Mouse (Mus musculus): Measurements from ENCODE around the gene Gm49425. TPM values are rescaled to one million over a fixed set of nuclear protein-coding genes. Genes with fewer than 3 reads are reported as not detected.

Gm49425 gene
- polyA plus RNA-seq, 1 experiment from 2014 or later: not detected

- Histone ChIP-seq H3K27ac (replicated peaks) (no peak within 1 kb of the TSS), H3K36me3 (no peaks in the 10 kb centered on the region), H3K9ac (replicated peaks) (no peak within 1 kb of the TSS), H3K9me3 (no peaks in the 10 kb centered on the region), H3K27me3 (no peaks in the 10 kb centered on the region), H3K4me1 (no peaks in the 10 kb centered on the region), H3K4me3 (no peak within 1 kb of the TSS), H3K4me2 (replicated peaks) (no peak within 1 kb of the TSS)
- 87% methylated on average over 7 of the region's 7 CpGs for WGBS
- ATAC-seq (ENCODE audit: low FRiP score, low read depth): no peak
Measured at GRCm38 (mm10) chr15:101532720-101533119, 15.7 kb upstream of the Gm49425 start, which contains the start of gene Krt84. TSS of gene Krt84 (minus strand) at chr15:101532820.

- H3K36me3 ChIP-seq: no peaks in the 10 kb centered on the region
- WGBS: 85% methylated on average over 4 of the region's 4 CpGs
- no peaks in the 10 kb centered on the region for H3K9me3 ChIP-seq
- no peaks in the 10 kb centered on the region for H3K27me3 ChIP-seq
- no peak overlapping the region for H3K9ac ChIP-seq (replicated peaks)
- no peak overlapping the region for H3K4me3 ChIP-seq
- H3K4me1 ChIP-seq: no peaks in the 10 kb centered on the region
- ATAC-seq (ENCODE audit: low FRiP score, low read depth): no peak
- H3K27ac ChIP-seq (replicated peaks): no peak overlapping the region
- H3K4me2 ChIP-seq (replicated peaks): no peak overlapping the region
Measured at GRCm38 (mm10) chr15:101522556-101523232, 5.6 kb upstream of the Gm49425 start.

- Histone ChIP-seq H3K36me3 (no peaks in the 10 kb centered on the region), H3K27me3 (no peaks in the 10 kb centered on the region), H3K9ac (replicated peaks) (no peak overlapping the region), H3K27ac (replicated peaks) (no peak overlapping the region), H3K4me3 (no peak overlapping the region), H3K4me1 (no peaks in the 10 kb centered on the region), H3K4me2 (replicated peaks) (no peak overlapping the region), H3K9me3 (no peaks in the 10 kb centered on the region)
- WGBS: 14% methylated on average over 2 of the region's 2 CpGs
- ATAC-seq (ENCODE audit: low FRiP score, low read depth): no peak
Measured at GRCm38 (mm10) chr15:101519792-101520191, 2.7 kb upstream of the Gm49425 start.

GRCm38 (mm10) chr15:101508247-101508646 is 8.8 kb downstream of the Gm49425 start:
- H3K9ac ChIP-seq (replicated peaks): no peak overlapping the region
- H3K4me2 ChIP-seq (replicated peaks): no peak overlapping the region
- 86% methylated on average over 9 of the region's 9 CpGs for WGBS
- H3K9me3 ChIP-seq: no peaks in the 10 kb centered on the region
- no peaks in the 10 kb centered on the region for H3K4me1 ChIP-seq
- no peaks in the 10 kb centered on the region for H3K27me3 ChIP-seq
- H3K27ac ChIP-seq (replicated peaks): no peak overlapping the region
- ATAC-seq (ENCODE audit: low FRiP score, low read depth): no peak
- no peaks in the 10 kb centered on the region for H3K36me3 ChIP-seq
- H3K4me3 ChIP-seq: no peak overlapping the region

DNA sequence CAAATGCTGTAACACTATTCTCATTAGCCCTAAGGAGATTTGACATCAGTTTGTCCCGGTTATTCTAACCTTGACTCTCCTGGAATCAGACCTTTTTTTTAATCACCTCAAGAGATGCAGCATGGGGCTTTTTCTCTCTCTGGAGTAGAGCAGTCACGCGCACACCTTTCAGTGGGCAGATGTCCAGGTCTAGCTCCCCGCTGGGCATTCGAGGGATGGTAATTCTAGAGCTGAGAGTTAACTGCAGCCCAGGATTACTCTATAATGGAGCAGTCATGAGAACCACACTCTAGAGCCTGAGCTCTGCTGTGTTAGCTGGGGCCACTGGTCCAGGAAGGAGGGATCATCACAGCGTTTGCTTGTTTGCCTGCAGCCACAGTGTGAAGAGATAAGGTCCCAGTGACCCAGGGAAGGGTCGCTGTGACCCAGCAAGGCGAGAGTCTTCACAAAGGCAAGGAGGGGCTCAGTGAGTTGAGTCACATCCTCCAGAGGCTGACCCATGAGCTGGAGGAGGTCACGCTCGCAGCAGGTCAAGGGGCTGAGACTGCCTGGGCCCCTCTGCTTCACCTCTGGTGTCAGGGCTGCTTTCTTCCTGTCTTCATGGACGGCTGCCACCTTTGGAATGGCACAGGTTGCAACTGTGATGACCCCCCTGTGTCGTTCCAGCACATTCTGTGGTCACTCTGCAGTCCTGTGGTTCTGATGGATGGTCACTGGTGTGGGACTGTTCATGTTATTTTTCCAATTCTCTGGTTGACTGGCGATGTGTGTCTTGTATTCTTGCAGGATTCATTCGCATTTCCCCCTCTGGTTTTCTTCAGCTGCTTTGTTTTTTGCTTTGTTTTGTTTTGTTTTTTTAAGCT is 9.9 kb downstream of the Gm49425 start:
- Histone ChIP-seq H3K36me3 (no peaks in the 10 kb centered on the region), H3K27me3 (no peaks in the 10 kb centered on the region), H3K4me3 (no peak overlapping the region), H3K27ac (replicated peaks) (no peak overlapping the region), H3K9me3 (no peaks in the 10 kb centered on the region), H3K4me1 (no peaks in the 10 kb centered on the region), H3K4me2 (replicated peaks) (no peak overlapping the region), H3K9ac (replicated peaks) (no peak overlapping the region)
- ATAC-seq (ENCODE audit: low FRiP score, low read depth): no peak
- WGBS: 61% methylated on average over 14 of the region's 14 CpGs

- Histone ChIP-seq H3K27me3 (no peaks in the 10 kb centered on the region), H3K9ac (replicated peaks) (no peak overlapping the region), H3K9me3 (no peaks in the 10 kb centered on the region), H3K36me3 (no peaks in the 10 kb centered on the region), H3K4me1 (no peaks in the 10 kb centered on the region), H3K27ac (replicated peaks) (no peak overlapping the region), H3K4me2 (replicated peaks) (no peak overlapping the region), H3K4me3 (no peak overlapping the region)
- no peak for ATAC-seq (ENCODE audit: low FRiP score, low read depth)
- 76% methylated on average over 2 of the region's 2 CpGs for WGBS
Measured at GRCm38 (mm10) chr15:101497181-101497580, 19.9 kb downstream of the Gm49425 start.

GRCm38 (mm10) chr15:101495266-101495665 is 21.8 kb downstream of the Gm49425 start:
- H3K9ac ChIP-seq (replicated peaks): no peak overlapping the region
- no peak overlapping the region for H3K4me3 ChIP-seq
- H3K27me3 ChIP-seq: no peaks in the 10 kb centered on the region
- no peaks in the 10 kb centered on the region for H3K9me3 ChIP-seq
- no peaks in the 10 kb centered on the region for H3K4me1 ChIP-seq
- no peak for ATAC-seq (ENCODE audit: low FRiP score, low read depth)
- 91% methylated on average over 8 of the region's 8 CpGs for WGBS
- no peak overlapping the region for H3K27ac ChIP-seq (replicated peaks)
- H3K4me2 ChIP-seq (replicated peaks): no peak overlapping the region
- no peaks in the 10 kb centered on the region for H3K36me3 ChIP-seq

GRCm38 (mm10) chr15:101494203-101494602 is 22.9 kb downstream of the Gm49425 start:
- 56% methylated on average over 1 of the region's 1 CpGs for WGBS
- Histone ChIP-seq H3K4me3 (no peak overlapping the region), H3K27me3 (no peaks in the 10 kb centered on the region), H3K9me3 (no peaks in the 10 kb centered on the region), H3K4me2 (replicated peaks) (no peak overlapping the region), H3K9ac (replicated peaks) (no peak overlapping the region), H3K27ac (replicated peaks) (no peak overlapping the region), H3K4me1 (no peaks in the 10 kb centered on the region), H3K36me3 (no peaks in the 10 kb centered on the region)
- no peak for ATAC-seq (ENCODE audit: low FRiP score, low read depth)

- 95% methylated on average over 6 of the region's 6 CpGs for WGBS
- no peaks in the 10 kb centered on the region for H3K4me1 ChIP-seq
- H3K4me3 ChIP-seq: no peak overlapping the region
- no peak overlapping the region for H3K27ac ChIP-seq (replicated peaks)
- no peaks in the 10 kb centered on the region for H3K27me3 ChIP-seq
- no peak overlapping the region for H3K4me2 ChIP-seq (replicated peaks)
- H3K9ac ChIP-seq (replicated peaks): no peak overlapping the region
- no peak for ATAC-seq (ENCODE audit: low FRiP score, low read depth)
- H3K36me3 ChIP-seq: no peaks in the 10 kb centered on the region
- no peaks in the 10 kb centered on the region for H3K9me3 ChIP-seq
Measured at GRCm38 (mm10) chr15:101493713-101494112, 23.3 kb downstream of the Gm49425 start.

GRCm38 (mm10) chr15:101492718-101493117 is 24.3 kb downstream of the Gm49425 start:
- Histone ChIP-seq H3K27me3 (no peaks in the 10 kb centered on the region), H3K9me3 (no peaks in the 10 kb centered on the region), H3K9ac (replicated peaks) (no peak overlapping the region), H3K27ac (replicated peaks) (no peak overlapping the region), H3K4me2 (replicated peaks) (no peak overlapping the region), H3K4me1 (no peaks in the 10 kb centered on the region), H3K4me3 (no peak overlapping the region), H3K36me3 (no peaks in the 10 kb centered on the region)
- 76% methylated on average over 8 of the region's 8 CpGs for WGBS
- ATAC-seq (ENCODE audit: low FRiP score, low read depth): no peak

DNA sequence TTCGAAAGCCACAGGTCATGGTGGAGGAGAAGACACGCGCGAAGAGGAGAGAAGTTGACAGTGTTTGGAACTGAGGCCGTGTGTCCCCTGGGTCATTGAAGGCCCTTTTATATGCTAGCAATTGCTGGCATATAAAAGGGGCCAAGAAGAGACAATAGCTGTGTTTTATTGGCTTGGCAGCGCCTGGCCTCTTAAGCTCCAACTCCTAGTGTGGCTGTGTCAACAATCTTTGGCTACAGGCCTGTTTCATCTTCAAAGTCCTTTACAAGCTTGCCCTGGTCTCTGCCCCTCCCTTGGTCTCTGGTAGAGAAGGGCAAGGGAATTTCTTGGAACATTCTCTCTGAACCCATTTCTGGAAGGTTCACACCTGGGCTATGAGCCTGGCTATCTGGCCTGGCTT is 25.6 kb downstream of the Gm49425 start, which contains the start of gene Krt83:
Gene Krt83 (minus strand): TSS at position 82 of the 400 bp plus-strand sequence.
- WGBS: 61% methylated on average over 6 of the region's 6 CpGs
- ATAC-seq (ENCODE audit: low FRiP score, low read depth): no peak

DNA sequence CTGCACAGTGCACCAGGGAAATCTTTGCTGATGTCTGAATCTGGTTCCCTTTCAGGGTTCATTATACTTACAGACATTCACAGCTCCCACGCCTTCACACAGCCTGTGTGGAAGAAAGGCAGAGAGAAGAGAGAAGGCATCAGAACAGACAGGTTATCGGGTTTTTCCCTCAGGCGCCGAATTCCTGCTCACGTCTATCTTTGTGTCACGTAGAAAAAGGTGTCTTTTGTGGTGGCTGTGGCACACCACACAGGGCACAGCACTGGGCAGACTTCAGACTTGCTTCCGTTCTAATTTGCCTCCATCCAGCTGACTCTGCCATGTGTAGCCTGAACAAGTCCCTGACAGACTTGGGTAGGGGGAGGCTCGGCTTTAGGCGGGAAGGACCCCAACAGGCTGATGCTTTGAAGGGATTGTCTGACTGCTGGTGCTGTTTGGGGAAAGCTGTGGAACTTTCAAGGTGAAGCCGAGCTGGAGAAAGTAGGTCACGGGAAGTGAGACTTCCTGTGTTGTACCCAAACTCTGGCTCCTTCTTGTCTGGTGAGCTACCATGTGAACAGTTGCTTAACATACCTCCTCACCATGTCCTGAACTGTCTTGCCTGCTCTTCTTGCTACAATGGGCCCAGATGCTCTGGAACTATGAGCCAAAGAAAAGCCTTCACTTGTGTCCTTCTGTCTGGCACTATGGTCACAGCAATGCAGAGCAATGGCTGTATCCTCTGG is 31.0 kb downstream of the Gm49425 start:
- no peak overlapping the region for H3K27ac ChIP-seq (replicated peaks)
- no peak for ATAC-seq (ENCODE audit: low FRiP score, low read depth)
- no peaks in the 10 kb centered on the region for H3K9me3 ChIP-seq
- 84% methylated on average over 11 of the region's 11 CpGs for WGBS
- H3K4me1 ChIP-seq: no peaks in the 10 kb centered on the region
- H3K27me3 ChIP-seq: no peaks in the 10 kb centered on the region
- no peak overlapping the region for H3K9ac ChIP-seq (replicated peaks)
- no peak overlapping the region for H3K4me2 ChIP-seq (replicated peaks)
- H3K4me3 ChIP-seq: no peak overlapping the region
- no peaks in the 10 kb centered on the region for H3K36me3 ChIP-seq

More for the DNA sequence above, 25.6 kb downstream of the Gm49425 start, which contains the start of gene Krt83:
- H3K4me1 ChIP-seq: no peaks in the 10 kb centered on the region
- no peak within 1 kb of the TSS for H3K27ac ChIP-seq (replicated peaks)
- no peak within 1 kb of the TSS for H3K4me3 ChIP-seq
- H3K36me3 ChIP-seq: no peaks in the 10 kb centered on the region
- H3K9ac ChIP-seq (replicated peaks): no peak within 1 kb of the TSS
- no peaks in the 10 kb centered on the region for H3K9me3 ChIP-seq
- H3K4me2 ChIP-seq (replicated peaks): no peak within 1 kb of the TSS
- H3K27me3 ChIP-seq: no peaks in the 10 kb centered on the region

Measured in midbrain, embryonic 12.5 days (tissue).